Mouse (Mus musculus): ENCODE data around the gene Prl2a1. TPM values are rescaled to one million over a fixed set of nuclear protein-coding genes. Genes with fewer than 3 reads are reported as not detected.

Gene Prl2a1
- polyA plus RNA-seq (2017; shearing (Covaris generic)): not detected

GRCm38 (mm10) chr13:27801354-27801753, at the start of gene Prl2a1:
Prl2a1 (plus strand) TSS chr13:27801654.

DNA sequence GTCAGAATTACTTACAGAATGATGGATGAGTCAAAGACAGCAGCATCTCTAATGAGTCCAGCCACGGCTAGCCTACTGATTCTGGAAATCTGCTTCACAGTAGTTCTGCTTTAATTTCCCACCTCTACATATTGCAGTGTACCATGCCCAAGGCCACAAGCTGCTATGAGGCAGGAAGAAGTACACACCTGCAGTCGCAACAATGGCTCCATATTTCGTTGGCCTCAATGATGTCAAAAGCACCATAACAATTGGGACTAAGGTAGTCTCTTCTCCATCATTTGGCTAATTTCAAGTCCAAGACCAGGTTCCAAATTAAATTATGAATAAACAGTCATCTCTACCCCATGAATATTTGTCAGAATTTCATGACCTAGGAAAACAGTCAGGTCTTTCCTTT, 20.8 kb upstream of the Prl2a1 start, which contains the start of gene Prl7c1:
Gene Prl7c1 (minus strand): TSS at position 101 of the 400 bp plus-strand sequence.

DNA sequence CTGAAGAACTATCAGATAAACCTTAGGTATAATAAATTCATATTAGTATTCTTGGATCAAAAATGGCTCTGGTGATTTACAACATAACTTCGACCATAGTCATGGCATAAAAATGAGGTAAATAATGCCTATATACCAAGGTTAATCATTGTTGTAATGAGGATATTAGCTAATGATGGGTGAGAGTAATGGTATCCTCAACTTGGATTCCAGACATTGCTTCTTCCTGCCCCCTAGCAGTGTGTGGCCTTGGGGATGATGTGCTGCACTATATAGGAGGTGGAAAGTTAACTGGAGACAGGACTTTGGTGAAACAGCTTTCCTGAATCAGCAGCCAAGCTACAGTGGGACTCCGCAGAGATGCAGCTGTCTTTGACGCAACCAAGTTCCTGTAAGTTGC, 47.6 kb downstream of the Prl2a1 start, which contains the start of gene Prl2c1:
Gene Prl2c1 (plus strand): TSS at position 301 of the 400 bp plus-strand sequence.

Other genes starting within 250 kb of the Prl2a1 start
- not detected for gene Prl8a9, start 237.0 kb upstream of the Prl2a1 start, polyA plus RNA-seq (2017; shearing (Covaris generic))
- gene Prl8a1, start 219.5 kb upstream of the Prl2a1 start, polyA plus RNA-seq (2017; shearing (Covaris generic)): not detected
- not detected for gene Prl7b1, start 191.1 kb upstream of the Prl2a1 start, polyA plus RNA-seq (2017; shearing (Covaris generic))
- gene Prl7a1, start 159.2 kb upstream of the Prl2a1 start, polyA plus RNA-seq (2017; shearing (Covaris generic)): not detected
- not detected for gene Prl7a2, start 133.6 kb upstream of the Prl2a1 start, polyA plus RNA-seq (2017; shearing (Covaris generic))
- gene Prl7d1, start 84.9 kb upstream of the Prl2a1 start, polyA plus RNA-seq (2017; shearing (Covaris generic)): not detected
- gene Prl7c1, start 20.9 kb upstream of the Prl2a1 start, polyA plus RNA-seq (2017; shearing (Covaris generic)): not detected
- not detected for gene Prl2c1, start 47.7 kb downstream of the Prl2a1 start, polyA plus RNA-seq (2017; shearing (Covaris generic))
- gene Prl4a1, start 214.6 kb downstream of the Prl2a1 start, polyA plus RNA-seq (2017; shearing (Covaris generic)): not detected